Mouse (Mus musculus): ENCODE results near the gene Gpc4. TPM values are rescaled to one million over a fixed set of nuclear protein-coding genes. Genes with fewer than 3 reads are reported as not detected.

The Gpc4 gene
- 10 to 100 TPM; 18.4 to 20.1 (median 19.3) TPM for total RNA-seq (2022)

GRCm38 (mm10) chrX:52164738-52165554, at the start of gene Gpc4:
TSS of gene Gpc4 (minus strand) at chrX:52165252.
- DNase-seq (ENCODE audit: low spot score in 2 of 2), result peak in 1 of 2 experiments; percentile 28

- DNase-seq (ENCODE audit: low spot score in 2 of 2), result no peak
Observed at GRCm38 (mm10) chrX:52212846-52213245, 47.8 kb upstream of the Gpc4 start.

GRCm38 (mm10) chrX:52199836-52200235, 34.8 kb upstream of the Gpc4 start:
- DNase-seq (ENCODE audit: low spot score in 2 of 2), result no peak

- no peak for DNase-seq (ENCODE audit: low spot score in 2 of 2)
Observed at GRCm38 (mm10) chrX:52193311-52193968, 28.4 kb upstream of the Gpc4 start.

- DNase-seq (ENCODE audit: low spot score in 2 of 2), result no peak
Observed at GRCm38 (mm10) chrX:52189094-52189493, 24.0 kb upstream of the Gpc4 start.

- DNase-seq (ENCODE audit: low spot score in 2 of 2), result no peak
Observed at GRCm38 (mm10) chrX:52183551-52184442, 18.7 kb upstream of the Gpc4 start.

- peak in 1 of 2 experiments; percentile 19 for DNase-seq (ENCODE audit: low spot score in 2 of 2)
Observed at GRCm38 (mm10) chrX:52181401-52181800, 16.3 kb upstream of the Gpc4 start.

- no peak for DNase-seq (ENCODE audit: low spot score in 2 of 2)
Observed at GRCm38 (mm10) chrX:52177067-52177466, 12.0 kb upstream of the Gpc4 start.

- no peak for DNase-seq (ENCODE audit: low spot score in 2 of 2)
Observed at GRCm38 (mm10) chrX:52167519-52168244, 2.6 kb upstream of the Gpc4 start.

- DNase-seq (ENCODE audit: low spot score in 2 of 2), result no peak
Observed at GRCm38 (mm10) chrX:52165555-52165938, 495 bp upstream of the Gpc4 start.

GRCm38 (mm10) chrX:52164134-52164737, 816 bp downstream of the Gpc4 start:
- no peak for DNase-seq (ENCODE audit: low spot score in 2 of 2)

- no peak for DNase-seq (ENCODE audit: low spot score in 2 of 2)
Observed at GRCm38 (mm10) chrX:52163418-52164133, 1.5 kb downstream of the Gpc4 start.

- DNase-seq (ENCODE audit: low spot score in 2 of 2), result no peak
Observed at GRCm38 (mm10) chrX:52162756-52163155, 2.3 kb downstream of the Gpc4 start.

- no peak for DNase-seq (ENCODE audit: low spot score in 2 of 2)
Observed at GRCm38 (mm10) chrX:52162206-52162605, 2.8 kb downstream of the Gpc4 start.

- no peak for DNase-seq (ENCODE audit: low spot score in 2 of 2)
Observed at GRCm38 (mm10) chrX:52159621-52160020, 5.4 kb downstream of the Gpc4 start.

GRCm38 (mm10) chrX:52155408-52155953, 9.6 kb downstream of the Gpc4 start:
- DNase-seq (ENCODE audit: low spot score in 2 of 2), result no peak

- no peak for DNase-seq (ENCODE audit: low spot score in 2 of 2)
Observed at GRCm38 (mm10) chrX:52154821-52155220, 10.2 kb downstream of the Gpc4 start.

- DNase-seq (ENCODE audit: low spot score in 2 of 2), result peak in 1 of 2 experiments; percentile 35
Observed at GRCm38 (mm10) chrX:52153451-52153850, 11.6 kb downstream of the Gpc4 start.

- DNase-seq (ENCODE audit: low spot score in 2 of 2), result no peak
Observed at GRCm38 (mm10) chrX:52152961-52153360, 12.1 kb downstream of the Gpc4 start.

GRCm38 (mm10) chrX:52151555-52151954, 13.5 kb downstream of the Gpc4 start:
- DNase-seq (ENCODE audit: low spot score in 2 of 2), result no peak
